Mouse (Mus musculus) neural tube, embryonic 10.5 days (tissue): ENCODE results near the gene Galnt13.
A peak's percentile ranks its signal among the peaks of the same experiment; 100 is the strongest.
"Not testable (repeated sequence)": the region's sequence is repeated elsewhere in the genome, so short reads cannot be mapped to it uniquely, and the experiment has no call there.

Source experiments
- DNase-seq: peaks from one replicate; pipeline ENCODE4 v3.0.0-alpha.2; 2017; ENCODE audit warnings: low spot score; ENCODE audit errors: extremely low spot score

The Galnt13 gene

GRCm38 (mm10) chr2:54435937-54436735 lies at the start of gene Galnt13:
TSS of gene Galnt13 (plus strand) at chr2:54436317.
- DNase-seq, result peak; percentile 80

- DNase-seq, result no peak
Observed at GRCm38 (mm10) chr2:54431060-54431459, 5.1 kb upstream of the Galnt13 start.

GRCm38 (mm10) chr2:54435380-54435779 lies 737 bp upstream of the Galnt13 start:
- no peak for DNase-seq

- DNase-seq, result peak; percentile 45
Observed at GRCm38 (mm10) chr2:54436736-54437500, 801 bp downstream of the Galnt13 start.

- peak; percentile 31 for DNase-seq
Observed at GRCm38 (mm10) chr2:54437501-54437830, 1.3 kb downstream of the Galnt13 start.

GRCm38 (mm10) chr2:54442734-54443500 lies 6.8 kb downstream of the Galnt13 start:
- no peak for DNase-seq

- DNase-seq, result peak; percentile 14
Observed at GRCm38 (mm10) chr2:54483426-54483825, 47.3 kb downstream of the Galnt13 start.

GRCm38 (mm10) chr2:54522989-54523388 lies 86.9 kb downstream of the Galnt13 start:
- DNase-seq, result no peak

GRCm38 (mm10) chr2:54527073-54527472 lies 91.0 kb downstream of the Galnt13 start:
- no peak for DNase-seq

GRCm38 (mm10) chr2:54558357-54559153 lies 122.4 kb downstream of the Galnt13 start:
- no peak for DNase-seq

- no peak for DNase-seq
Observed at GRCm38 (mm10) chr2:54565068-54565467, 129.0 kb downstream of the Galnt13 start.

GRCm38 (mm10) chr2:54567186-54567585 lies 131.1 kb downstream of the Galnt13 start:
- no peak for DNase-seq

- no peak for DNase-seq
Observed at GRCm38 (mm10) chr2:54567632-54568031, 131.5 kb downstream of the Galnt13 start.

GRCm38 (mm10) chr2:54713817-54714216 lies 277.7 kb downstream of the Galnt13 start:
- DNase-seq, result not testable (repeated sequence)

GRCm38 (mm10) chr2:54751232-54751631 lies 315.1 kb downstream of the Galnt13 start:
- no peak for DNase-seq

GRCm38 (mm10) chr2:54759781-54760180 lies 323.7 kb downstream of the Galnt13 start:
- DNase-seq, result no peak

- no peak for DNase-seq
Observed at GRCm38 (mm10) chr2:54778790-54779273, 342.7 kb downstream of the Galnt13 start.

GRCm38 (mm10) chr2:54813670-54814256 lies 377.6 kb downstream of the Galnt13 start:
- no peak for DNase-seq

- no peak for DNase-seq
Observed at GRCm38 (mm10) chr2:54841245-54841644, 405.1 kb downstream of the Galnt13 start.

GRCm38 (mm10) chr2:54906282-54907060 lies 470.4 kb downstream of the Galnt13 start:
- DNase-seq, result no peak
